Mouse (Mus musculus): ENCODE measurements around the gene Itgbl1. TPM values are rescaled to one million over a fixed set of nuclear protein-coding genes. Genes with fewer than 3 reads are reported as not detected.
A peak's percentile ranks its signal among the peaks of the same experiment; 100 is the strongest.
"Not testable (repeated sequence)": the region's sequence is repeated elsewhere in the genome, so short reads cannot be mapped to it uniquely, and the experiment has no call there.

Itgbl1 gene
- total RNA-seq (2021) = 10 to 100 TPM; 14.6 to 18.1 TPM
- long read RNA-seq, full-length matches to known transcripts = 7 of 13 reads
- long read RNA-seq, partial matches to known transcripts = 0 of 13 reads
- long read RNA-seq, other reads (novel, unspliced or antisense) = 6 of 13 reads

- DNase-seq (ENCODE audit: low spot score in 2 of 2) = peak; percentile 47 to 52
These were observed at the start of gene Itgbl1 for GRCm38 (mm10) chr14:123659921-123660385. Gene Itgbl1 (plus strand): TSS chr14:123659971.

DNA sequence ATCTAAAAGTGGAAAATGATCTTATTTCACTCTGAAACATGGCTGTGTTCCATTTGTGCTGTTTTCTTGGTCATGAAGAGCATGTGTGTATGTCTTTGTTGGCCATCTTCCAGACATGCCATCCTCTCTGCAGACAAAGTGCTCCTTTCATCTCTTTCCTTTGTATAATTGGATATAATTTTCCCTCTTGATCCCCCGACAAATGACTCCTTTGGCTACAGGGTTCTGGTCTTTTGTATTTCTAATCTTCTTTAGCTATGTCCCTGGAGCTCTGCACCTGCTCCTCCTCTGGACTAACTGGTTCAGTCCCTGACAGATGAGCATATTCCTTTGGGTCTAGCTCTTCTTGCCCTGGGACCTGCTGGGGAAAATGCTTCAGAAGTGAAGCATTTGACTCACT, 36.8 kb upstream of the Itgbl1 start:
- no peak for DNase-seq (ENCODE audit: low spot score in 2 of 2)

DNA sequence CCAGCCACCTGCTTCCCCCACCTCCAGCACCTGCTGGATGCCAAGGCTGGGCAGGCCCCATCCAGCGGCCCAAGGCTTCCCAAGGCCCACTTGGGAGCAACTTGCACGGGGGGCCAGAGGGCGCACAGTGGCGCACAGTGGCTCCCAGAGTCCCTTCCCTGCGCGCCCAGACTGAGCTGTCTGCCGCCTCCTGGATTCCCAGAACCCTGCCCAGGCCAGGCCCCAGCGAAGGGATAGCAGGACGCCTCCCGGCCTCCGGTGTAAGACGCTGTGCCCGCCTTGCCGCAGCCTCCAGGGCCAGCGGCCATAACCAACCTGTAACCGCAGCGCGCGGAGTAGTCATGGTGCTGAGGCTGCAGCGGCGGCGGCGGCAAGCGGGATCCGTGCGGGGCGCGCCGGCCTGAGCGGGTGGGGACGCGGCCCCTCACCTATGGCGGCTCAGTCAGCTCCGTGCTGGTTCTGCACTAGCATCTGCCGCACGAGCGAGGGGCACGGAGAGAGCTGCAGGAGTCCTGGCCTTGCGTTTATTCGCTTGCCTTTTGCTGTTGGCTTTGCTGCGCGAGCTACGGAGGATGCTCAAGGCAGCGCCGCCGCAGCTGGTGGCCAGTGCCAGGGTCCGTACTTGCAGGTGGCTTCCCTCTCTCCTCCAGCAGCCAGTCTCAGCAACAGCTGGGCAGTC, 33.1 kb upstream of the Itgbl1 start, which contains the start of gene Nalcn:
TSS of gene Nalcn (minus strand) at position 644 of the 679 bp plus-strand sequence.
- DNase-seq (ENCODE audit: low spot score in 2 of 2) = peak; percentile 62 to 74

DNA sequence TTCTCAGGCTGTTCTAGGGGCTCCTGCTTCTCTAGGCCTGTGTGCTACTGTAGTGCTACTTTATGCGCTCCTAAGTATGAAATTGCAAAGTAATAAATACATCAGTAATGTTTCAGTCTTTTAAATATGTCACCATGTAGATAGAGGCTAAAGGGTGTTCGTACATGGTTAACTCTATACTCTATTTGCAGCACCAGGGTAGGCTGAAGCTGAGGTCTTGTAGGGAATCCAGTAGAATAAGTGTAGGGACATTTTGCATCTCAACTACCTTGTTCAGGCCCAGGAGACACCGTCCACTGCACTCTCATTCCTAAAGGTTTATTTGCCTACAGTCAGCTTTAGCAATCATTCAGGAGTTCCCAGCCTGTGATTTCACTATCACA, 32.6 kb upstream of the Itgbl1 start:
- peak in 1 of 2 experiments; percentile 21 for DNase-seq (ENCODE audit: low spot score in 2 of 2)

- peak; percentile 23 to 45 for DNase-seq (ENCODE audit: low spot score in 2 of 2)
These were observed 1.3 kb downstream of the Itgbl1 start for GRCm38 (mm10) chr14:123661091-123661491.

- no peak for DNase-seq (ENCODE audit: low spot score in 2 of 2)
These were observed 2.6 kb downstream of the Itgbl1 start for GRCm38 (mm10) chr14:123662386-123662785.

DNA sequence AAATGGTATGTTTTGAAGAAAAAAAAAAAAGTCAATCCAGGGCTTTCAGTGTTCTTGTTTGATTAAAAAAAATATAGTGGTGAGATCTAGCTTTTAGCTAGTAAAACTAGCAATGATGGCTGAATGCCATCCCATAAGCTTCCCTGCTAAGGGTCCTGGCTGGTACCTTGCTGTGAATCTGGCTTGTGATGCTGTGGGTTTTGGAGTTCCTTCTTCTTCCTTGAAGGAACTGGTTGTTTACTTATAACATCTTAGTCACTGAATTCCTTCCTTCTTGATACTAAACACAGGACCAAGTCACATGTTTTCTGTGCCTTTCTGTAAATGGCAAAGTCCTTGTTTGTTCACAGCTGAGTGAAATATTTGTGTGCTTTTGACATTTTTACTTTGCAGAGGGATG, 3.4 kb downstream of the Itgbl1 start:
- no peak for DNase-seq (ENCODE audit: low spot score in 2 of 2)

GRCm38 (mm10) chr14:123664451-123664850, 4.7 kb downstream of the Itgbl1 start:
- no peak for DNase-seq (ENCODE audit: low spot score in 2 of 2)

GRCm38 (mm10) chr14:123671076-123671475, 11.3 kb downstream of the Itgbl1 start:
- not testable (repeated sequence) for DNase-seq (ENCODE audit: low spot score in 2 of 2)

GRCm38 (mm10) chr14:123678091-123678490, 18.3 kb downstream of the Itgbl1 start:
- no peak for DNase-seq (ENCODE audit: low spot score in 2 of 2)

GRCm38 (mm10) chr14:123714751-123715150, 55.0 kb downstream of the Itgbl1 start:
- no peak for DNase-seq (ENCODE audit: low spot score in 2 of 2)

- no peak for DNase-seq (ENCODE audit: low spot score in 2 of 2)
These were observed 82.3 kb downstream of the Itgbl1 start for GRCm38 (mm10) chr14:123742055-123742454.

- DNase-seq (ENCODE audit: low spot score in 2 of 2) = no peak
These were observed 91.2 kb downstream of the Itgbl1 start for GRCm38 (mm10) chr14:123751017-123751416.

- no peak for DNase-seq (ENCODE audit: low spot score in 2 of 2)
These were observed 99.8 kb downstream of the Itgbl1 start for GRCm38 (mm10) chr14:123759534-123759933.

- DNase-seq (ENCODE audit: low spot score in 2 of 2) = peak; percentile 5 to 13
These were observed 100.3 kb downstream of the Itgbl1 start for GRCm38 (mm10) chr14:123760079-123760478.

DNA sequence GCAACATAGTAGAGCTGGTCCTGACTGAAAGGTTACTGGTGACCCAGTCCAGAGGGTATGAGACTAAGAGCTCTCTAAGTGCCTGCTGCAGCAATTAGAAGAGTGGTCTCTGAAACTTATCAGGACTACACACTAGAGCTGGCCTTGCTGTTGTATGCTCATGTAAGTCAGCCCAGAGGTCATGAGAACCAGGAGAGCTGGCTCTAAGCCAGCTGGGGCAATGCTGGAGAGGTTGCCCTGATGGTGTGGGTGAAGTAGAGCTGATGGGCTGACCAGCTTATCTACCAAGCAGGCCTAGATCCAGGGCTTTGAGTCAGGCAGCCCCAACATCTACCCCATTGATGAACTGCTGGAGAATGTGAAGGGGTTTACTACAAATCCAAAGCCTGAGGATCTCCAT, 142.0 kb downstream of the Itgbl1 start:
- DNase-seq (ENCODE audit: low spot score in 2 of 2) = no peak

GRCm38 (mm10) chr14:123837662-123838061, 177.9 kb downstream of the Itgbl1 start:
- DNase-seq (ENCODE audit: low spot score in 2 of 2) = peak in 1 of 2 experiments; percentile 16

GRCm38 (mm10) chr14:123843675-123844425, 184.1 kb downstream of the Itgbl1 start:
- DNase-seq (ENCODE audit: low spot score in 2 of 2) = peak in 1 of 2 experiments; percentile 41

DNA sequence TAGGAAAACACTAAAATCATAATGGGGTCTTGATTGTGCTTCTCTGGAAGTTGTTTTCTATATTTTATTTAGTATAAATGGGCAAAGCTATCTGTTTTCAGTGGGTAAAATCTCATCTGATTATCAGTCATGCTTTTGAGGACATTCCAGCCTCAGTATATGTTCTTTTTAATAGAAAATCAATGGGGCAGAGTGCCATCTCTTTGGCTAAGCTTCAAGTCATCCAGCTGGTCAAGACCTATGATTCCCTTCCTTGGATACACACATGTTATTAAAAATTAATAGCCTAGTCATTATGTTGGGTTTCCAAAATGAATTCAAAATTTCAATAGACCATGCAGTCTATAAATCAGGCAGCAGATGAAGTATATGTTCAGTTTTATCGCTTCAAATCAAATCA, 204.8 kb downstream of the Itgbl1 start:
- DNase-seq (ENCODE audit: low spot score in 2 of 2) = no peak

DNA sequence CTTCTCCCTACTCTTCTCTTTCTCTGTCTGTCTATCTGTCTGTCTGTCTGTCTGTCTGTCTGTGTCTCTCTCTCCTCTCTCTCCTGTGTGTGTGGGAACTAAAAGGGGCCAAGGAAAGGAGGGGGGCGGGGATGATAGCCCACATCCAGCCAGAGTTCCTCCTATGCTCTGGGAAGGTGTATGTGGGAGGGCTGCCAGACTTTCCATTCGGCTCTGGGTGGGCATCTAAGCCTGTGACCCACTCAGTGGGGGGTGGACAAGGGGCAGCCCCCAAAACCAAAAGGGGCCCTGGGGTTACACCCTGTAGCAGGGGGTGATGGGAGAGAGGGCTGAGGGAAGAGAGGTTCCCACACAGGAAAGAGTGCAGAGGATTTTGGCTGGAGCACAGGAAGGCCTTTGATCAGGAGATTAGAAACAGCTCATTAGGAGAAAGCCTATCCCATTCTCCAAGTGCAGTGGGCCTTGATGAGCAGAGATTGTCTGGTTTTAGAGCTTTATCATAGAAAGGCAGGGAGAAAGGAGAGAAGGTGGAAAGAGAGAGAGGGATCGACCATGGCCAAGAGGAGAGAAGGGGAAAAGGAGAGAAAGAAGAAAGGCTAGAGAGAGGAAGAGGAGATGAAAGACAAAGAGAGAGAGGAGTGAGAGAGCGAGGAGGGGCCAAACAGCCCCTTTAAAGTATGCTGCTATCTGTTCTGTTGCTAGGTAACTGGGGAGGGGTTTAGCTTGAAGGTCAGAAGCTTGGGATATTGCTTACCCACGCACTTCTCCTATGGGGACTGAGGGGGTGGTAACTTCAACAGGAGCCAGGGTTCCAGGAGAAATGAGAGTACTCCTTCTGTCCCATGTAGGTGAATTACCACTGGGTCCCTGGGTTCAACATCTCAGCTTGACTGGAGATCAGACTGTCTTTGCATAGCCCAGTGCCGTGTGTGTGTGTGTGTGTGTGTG, 206.3 kb downstream of the Itgbl1 start:
- DNase-seq (ENCODE audit: low spot score in 2 of 2) = no peak

GRCm38 (mm10) chr14:123927903-123928302, 268.1 kb downstream of the Itgbl1 start:
- DNase-seq (ENCODE audit: low spot score in 2 of 2) = no peak
